Mouse (Mus musculus) midbrain, embryonic 15.5 days (tissue): Measurements from ENCODE around the gene Abcc8. TPM values are rescaled to one million over a fixed set of nuclear protein-coding genes. Genes with fewer than 3 reads are reported as not detected.

ENCODE experiments used
- ATAC-seq: fragments of 200-750 bp; cut with Nextera tagmentation; replicated peaks from 2 replicates; pipeline ENCODE4 v1.8.0; 2017; ENCODE audit warnings: moderate TSS enrichment
- H3K27ac ChIP-seq: fragments of 300-500 bp; sonication (generic); 2 replicates; pipeline ENCODE4 v1.5.1; 2015; ENCODE audit warnings: mild to moderate bottlenecking, inconsistent platforms
- H3K27me3 ChIP-seq: fragments of 300-500 bp; sonication (generic); replicated peaks from 2 replicates; pipeline ENCODE4 v1.6.1; 2015; ENCODE audit warnings: inconsistent platforms
- H3K36me3 ChIP-seq: fragments of 300-500 bp; sonication (generic); replicated peaks from 2 replicates; pipeline ENCODE4 v1.6.1; 2015; ENCODE audit warnings: inconsistent platforms
- H3K4me1 ChIP-seq: fragments of 300-500 bp; sonication (generic); 2 replicates; pipeline ENCODE4 v1.6.1; 2015; ENCODE audit warnings: inconsistent platforms
- H3K4me2 ChIP-seq: fragments of 300-500 bp; sonication (generic); 2 replicates; pipeline ENCODE4 v1.6.1; 2015; ENCODE audit warnings: inconsistent platforms, mild to moderate bottlenecking, moderate library complexity
- H3K4me3 ChIP-seq: fragments of 300-500 bp; sonication (generic); 2 replicates; pipeline ENCODE4 v1.5.1; 2015; ENCODE audit warnings: mild to moderate bottlenecking, inconsistent platforms
- H3K9ac ChIP-seq: fragments of 300-500 bp; sonication (generic); 2 replicates; pipeline ENCODE4 v1.6.1; 2015; ENCODE audit warnings: mild to moderate bottlenecking, inconsistent platforms
- H3K9me3 ChIP-seq: fragments of 300-500 bp; sonication (generic); 2 replicates; pipeline ENCODE4 v1.6.1; 2016; ENCODE audit warnings: inconsistent platforms
- WGBS: fragments of 180-500 bp; shearing (Covaris S2); methylation state at CpG from one replicate; pipeline ENCODE4 v1.1.7; 2015; ENCODE audit warnings: mixed read lengths; 5-methylcytosine and 5-hydroxymethylcytosine counted together
- polyA plus RNA-seq: library from polyadenylated mRNA; unstranded; fragments of >200 nt; fragmentation: Nextera tagmentation; extraction: Ambion mirVana; gene quantifications from 2 replicates; pipeline ENCODE4 v1.2.1, GENCODE M21; 2015

Abcc8 gene
- polyA plus RNA-seq, 1 experiment from 2014 or later, result 9.3 TPM

GRCm38 (mm10) chr7:46100563-46100962 is 79.3 kb downstream of the Abcc8 start, which contains the start of gene Kcnj11:
TSS of gene Kcnj11 (minus strand) at chr7:46100764.
- Histone ChIP-seq H3K27ac (no peak within 1 kb of the TSS; the same call in 1 of the 2 replicates), H3K4me1 (peaks cover 21% of the 10 kb centered on the region; the same call in 1 of the 2 replicates), H3K9ac (peak within 1 kb of the TSS; percentile 81), H3K36me3 (no peaks in the 10 kb centered on the region), H3K4me3 (peak within 1 kb of the TSS; percentile 65), H3K27me3 (peaks cover 3% of the 10 kb centered on the region; the same call in 1 of the 2 replicates), H3K9me3 (no peaks in the 10 kb centered on the region), H3K4me2 (peak within 1 kb of the TSS; percentile 80)
- ATAC-seq, result peak; percentile 83
- WGBS, result 2% methylated on average over 20 of the region's 34 CpGs

GRCm38 (mm10) chr7:46099682-46100081 is 80.2 kb downstream of the Abcc8 start:
- peaks cover 12% of the 10 kb centered on the region for H3K27me3 ChIP-seq
- peak overlapping the region; percentile 80 for H3K4me2 ChIP-seq
- WGBS, result 84% methylated on average over 13 of the region's 13 CpGs
- peak overlapping the region; percentile 65 for H3K4me3 ChIP-seq
- H3K4me1 ChIP-seq, result peaks cover 21% of the 10 kb centered on the region; the same call in 1 of the 2 replicates
- 0 out of 2 replicates have a peak, but pooled peaks have one; percentile 31 for ATAC-seq
- H3K9me3 ChIP-seq, result no peaks in the 10 kb centered on the region
- H3K36me3 ChIP-seq, result no peaks in the 10 kb centered on the region
- no peak overlapping the region for H3K9ac ChIP-seq
- H3K27ac ChIP-seq, result no peak overlapping the region

- Histone ChIP-seq H3K4me3 (no peak overlapping the region), H3K4me2 (no peak overlapping the region), H3K27ac (no peak overlapping the region), H3K27me3 (peaks cover 13% of the 10 kb centered on the region), H3K9ac (no peak overlapping the region), H3K4me1 (peaks cover 21% of the 10 kb centered on the region; the same call in 1 of the 2 replicates), H3K9me3 (no peaks in the 10 kb centered on the region), H3K36me3 (no peaks in the 10 kb centered on the region)
- ATAC-seq, result no peak
- WGBS, result 95% methylated on average over 19 of the region's 19 CpGs
Observed at GRCm38 (mm10) chr7:46098919-46099286, 80.9 kb downstream of the Abcc8 start.

GRCm38 (mm10) chr7:46098221-46098918 is 81.5 kb downstream of the Abcc8 start:
- Histone ChIP-seq H3K9ac (no peak overlapping the region), H3K27me3 (peaks cover 13% of the 10 kb centered on the region), H3K36me3 (no peaks in the 10 kb centered on the region), H3K9me3 (no peaks in the 10 kb centered on the region), H3K27ac (no peak overlapping the region), H3K4me2 (no peak overlapping the region; the same call in 1 of the 2 replicates), H3K4me1 (peaks cover 21% of the 10 kb centered on the region; the same call in 1 of the 2 replicates), H3K4me3 (no peak overlapping the region)
- ATAC-seq, result no peak
- 83% methylated on average over 19 of the region's 19 CpGs for WGBS

- ATAC-seq, result no peak
- no peak overlapping the region for H3K4me3 ChIP-seq
- H3K9ac ChIP-seq, result no peak overlapping the region
- peaks cover 13% of the 10 kb centered on the region for H3K27me3 ChIP-seq
- no peak overlapping the region for H3K4me2 ChIP-seq
- H3K36me3 ChIP-seq, result no peaks in the 10 kb centered on the region
- no peak overlapping the region for H3K27ac ChIP-seq
- 68% methylated on average over 4 of the region's 4 CpGs for WGBS
- H3K9me3 ChIP-seq, result no peaks in the 10 kb centered on the region
- H3K4me1 ChIP-seq, result peaks cover 28% of the 10 kb centered on the region; the same call in 1 of the 2 replicates
Observed at GRCm38 (mm10) chr7:46097319-46097783, 82.5 kb downstream of the Abcc8 start.

GRCm38 (mm10) chr7:46096136-46096535 is 83.7 kb downstream of the Abcc8 start:
- H3K27me3 ChIP-seq, result peaks cover 13% of the 10 kb centered on the region
- ATAC-seq, result no peak
- H3K27ac ChIP-seq, result no peak overlapping the region
- peaks cover 28% of the 10 kb centered on the region; the same call in 1 of the 2 replicates for H3K4me1 ChIP-seq
- 0% methylated on average over 4 of the region's 4 CpGs for WGBS
- no peaks in the 10 kb centered on the region for H3K9me3 ChIP-seq
- no peaks in the 10 kb centered on the region for H3K36me3 ChIP-seq
- H3K4me3 ChIP-seq, result no peak overlapping the region
- no peak overlapping the region for H3K4me2 ChIP-seq
- H3K9ac ChIP-seq, result no peak overlapping the region

GRCm38 (mm10) chr7:46092803-46093202 is 87.0 kb downstream of the Abcc8 start:
- H3K27me3 ChIP-seq, result peaks cover 13% of the 10 kb centered on the region
- H3K4me1 ChIP-seq, result peaks cover 13% of the 10 kb centered on the region; the same call in 1 of the 2 replicates
- 13% methylated on average over 8 of the region's 8 CpGs for WGBS
- H3K4me3 ChIP-seq, result no peak overlapping the region
- no peaks in the 10 kb centered on the region for H3K9me3 ChIP-seq
- no peak overlapping the region for H3K4me2 ChIP-seq
- no peaks in the 10 kb centered on the region for H3K36me3 ChIP-seq
- H3K27ac ChIP-seq, result no peak overlapping the region
- no peak overlapping the region for H3K9ac ChIP-seq
- ATAC-seq, result no peak

GRCm38 (mm10) chr7:46088241-46088640 is 91.6 kb downstream of the Abcc8 start:
- no peak overlapping the region for H3K4me3 ChIP-seq
- 0 out of 2 replicates have a peak, but pooled peaks cover 7% of the 10 kb centered on the region for H3K4me1 ChIP-seq
- H3K36me3 ChIP-seq, result 0 out of 2 replicates have a peak, but pooled peaks cover 5% of the 10 kb centered on the region
- H3K4me2 ChIP-seq, result no peak overlapping the region
- ATAC-seq, result no peak
- 95% methylated on average over 6 of the region's 6 CpGs for WGBS
- no peak overlapping the region for H3K27ac ChIP-seq
- no peaks in the 10 kb centered on the region for H3K9me3 ChIP-seq
- H3K9ac ChIP-seq, result no peak overlapping the region
- no peaks in the 10 kb centered on the region for H3K27me3 ChIP-seq

GRCm38 (mm10) chr7:46086378-46086777 is 93.5 kb downstream of the Abcc8 start:
- ATAC-seq, result no peak
- no peaks in the 10 kb centered on the region for H3K9me3 ChIP-seq
- H3K27me3 ChIP-seq, result no peaks in the 10 kb centered on the region
- H3K4me1 ChIP-seq, result no peaks in the 10 kb centered on the region
- H3K4me3 ChIP-seq, result no peak overlapping the region
- peaks cover 22% of the 10 kb centered on the region; the same call in 1 of the 2 replicates for H3K36me3 ChIP-seq
- WGBS, result 92% methylated on average over 6 of the region's 6 CpGs
- no peak overlapping the region for H3K4me2 ChIP-seq
- H3K9ac ChIP-seq, result no peak overlapping the region
- H3K27ac ChIP-seq, result no peak overlapping the region

- Histone ChIP-seq H3K27me3 (no peaks in the 10 kb centered on the region), H3K36me3 (peaks cover 26% of the 10 kb centered on the region; the same call in 1 of the 2 replicates), H3K4me3 (no peak overlapping the region), H3K4me1 (no peaks in the 10 kb centered on the region), H3K4me2 (no peak overlapping the region), H3K27ac (no peak overlapping the region), H3K9me3 (no peaks in the 10 kb centered on the region), H3K9ac (no peak overlapping the region)
- WGBS, result 68% methylated on average over 16 of the region's 16 CpGs
- ATAC-seq, result 0 out of 2 replicates have a peak, but pooled peaks have one; percentile 17
Observed at GRCm38 (mm10) chr7:46084839-46085513, 94.9 kb downstream of the Abcc8 start.

- Histone ChIP-seq H3K4me1 (no peaks in the 10 kb centered on the region), H3K36me3 (peaks cover 33% of the 10 kb centered on the region; the same call in 1 of the 2 replicates), H3K27me3 (no peaks in the 10 kb centered on the region), H3K27ac (no peak overlapping the region), H3K9ac (no peak overlapping the region), H3K4me2 (no peak overlapping the region), H3K4me3 (no peak overlapping the region), H3K9me3 (no peaks in the 10 kb centered on the region)
- 92% methylated on average over 10 of the region's 10 CpGs for WGBS
- ATAC-seq, result no peak
Observed at GRCm38 (mm10) chr7:46084024-46084423, 95.8 kb downstream of the Abcc8 start.

- Histone ChIP-seq H3K9ac (no peak overlapping the region), H3K9me3 (no peaks in the 10 kb centered on the region), H3K36me3 (peaks cover 36% of the 10 kb centered on the region; the same call in 1 of the 2 replicates), H3K4me1 (no peaks in the 10 kb centered on the region), H3K4me3 (no peak overlapping the region), H3K4me2 (no peak overlapping the region), H3K27me3 (no peaks in the 10 kb centered on the region), H3K27ac (no peak overlapping the region)
- 75% methylated on average over 12 of the region's 12 CpGs for WGBS
- no peak for ATAC-seq
Observed at GRCm38 (mm10) chr7:46077675-46078074, 102.2 kb downstream of the Abcc8 start.
